Mouse (Mus musculus): ENCODE data around the gene Man1a. TPM values are rescaled to one million over a fixed set of nuclear protein-coding genes. Genes with fewer than 3 reads are reported as not detected.

Gene Man1a
- polyA plus RNA-seq (2017; shearing (Covaris generic)), result 104 TPM

GRCm38 (mm10) chr10:54076420-54076819 is at the start of gene Man1a:
TSS of gene Man1a (minus strand) at chr10:54076609.

